Mouse (Mus musculus) E14TG2a.4 (cell line): ENCODE measurements around the gene Inava.

Experiments
- CTCF ChIP-seq: conservative IDR thresholded peaks from 2 replicates; pipeline ENCODE4 v1.5.1; 2014; ENCODE audit warnings: low read length
- NANOG ChIP-seq: IDR thresholded peaks from 2 replicates; pipeline ENCODE4 v1.6.1; 2014; ENCODE audit warnings: borderline replicate concordance, low read length, mixed read lengths
- POU5F1 ChIP-seq: IDR thresholded peaks from 2 replicates; pipeline ENCODE4 v1.6.1; 2014; ENCODE audit warnings: low read length, borderline replicate concordance

- TF ChIP-seq CTCF (no peak), POU5F1 (no peak), NANOG (no peak)
These were observed 7.7 kb upstream of the Inava start for GRCm38 (mm10) chr1:136241801-136242200.
